Mouse (Mus musculus): ENCODE data around the gene Vps8. TPM values are rescaled to one million over a fixed set of nuclear protein-coding genes. Genes with fewer than 3 reads are reported as not detected.

The Vps8 gene
- total and polyA plus RNA-seq, 3 experiments, result 13.6 to 17.6 (median 15.9) TPM

- no peak overlapping the region for H3K27ac ChIP-seq (ENCODE audit: insufficient read depth, low read depth)
- no peaks in the 10 kb centered on the region for H3K79me2 ChIP-seq (replicated peaks; ENCODE audit: control insufficient read depth, extremely low read depth, insufficient read depth, poor library complexity, severe bottlenecking)
- H3K4me1 ChIP-seq (ENCODE audit: control insufficient read depth in 1 of 2, insufficient read depth in 2 of 2), result peaks cover 0 to 8% of the 10 kb centered on the region in 2 experiments; a peak in 1 of 4 replicates
- H3K4me2 ChIP-seq (ENCODE audit: insufficient read depth, low read depth, poor library complexity, severe bottlenecking), result no peak overlapping the region
- no peak for DNase-seq (ENCODE audit: extremely low read depth)
- no peak overlapping the region for H3K4me3 ChIP-seq (replicated peaks in 1 of 3; ENCODE audit: low read depth in 2 of 3, low read length in 2 of 3, poor library complexity in 1 of 3)
- in situ Hi-C loops (cut with MboI; ENCODE audit: low pct_ligation_motif_present, low pct_unique_long_range_greater_than_20kb, low sequenced_read_pairs) (no loop called here), dilution Hi-C loops (cut with MboI; ENCODE audit: extremely low pct_ligation_motif_present, extremely low pct_unique_long_range_greater_than_20kb, low sequenced_read_pairs) (no loop called here)
- H3K9ac ChIP-seq (ENCODE audit: insufficient read depth, low read depth), result no peak overlapping the region
- peaks cover 0 to 17% of the 10 kb centered on the region in 2 experiments for H3K36me3 ChIP-seq (replicated peaks in 1 of 2; ENCODE audit: control insufficient read depth in 1 of 2, insufficient read depth in 1 of 2, low read length in 1 of 2)
- no peaks in the 10 kb centered on the region for H3K27me3 ChIP-seq (replicated peaks)
- peaks cover 3% of the 10 kb centered on the region for H3K9me3 ChIP-seq (replicated peaks; ENCODE audit: low read length)
- no peak for TF ChIP-seq CHD2 (IDR thresholded peaks at IDR 0.05; ENCODE audit: low read length)
- peak in 1 of 2 experiments; percentile 22; a peak in 1 of 4 replicates for TF ChIP-seq CTCF (conservative IDR thresholded peaks at IDR 0.05 in 1 of 2, IDR thresholded peaks at IDR 0.05 in 1 of 2; ENCODE audit: low read depth in 2 of 2, low read length in 2 of 2)
These were observed 8.7 kb downstream of the Vps8 start for GRCm38 (mm10) chr16:21431614-21432013.

- H3K36me3 ChIP-seq (replicated peaks in 1 of 2; ENCODE audit: control insufficient read depth in 1 of 2, insufficient read depth in 1 of 2, low read length in 1 of 2), result peaks cover 2 to 22% of the 10 kb centered on the region in 2 experiments
- in situ Hi-C loops (cut with MboI; ENCODE audit: low pct_ligation_motif_present, low pct_unique_long_range_greater_than_20kb, low sequenced_read_pairs), result no loop called here
- peak; percentile 49 for DNase-seq (ENCODE audit: extremely low read depth)
These were observed 10.6 kb downstream of the Vps8 start for GRCm38 (mm10) chr16:21433543-21433942.

GRCm38 (mm10) chr16:21441012-21441411, 18.1 kb downstream of the Vps8 start:
- Histone ChIP-seq H3K4me2 (ENCODE audit: insufficient read depth, low read depth, poor library complexity, severe bottlenecking) (no peak overlapping the region), H3K27me3 (replicated peaks) (no peaks in the 10 kb centered on the region), H3K4me1 (ENCODE audit: control insufficient read depth in 1 of 2, insufficient read depth in 2 of 2) (peaks cover 4 to 18% of the 10 kb centered on the region in 2 experiments; a peak in 3 of 4 replicates), H3K9me3 (replicated peaks; ENCODE audit: low read length) (no peaks in the 10 kb centered on the region), H3K79me2 (replicated peaks; ENCODE audit: control insufficient read depth, extremely low read depth, insufficient read depth, poor library complexity, severe bottlenecking) (no peaks in the 10 kb centered on the region), H3K36me3 (replicated peaks in 1 of 2; ENCODE audit: control insufficient read depth in 1 of 2, insufficient read depth in 1 of 2, low read length in 1 of 2) (peaks cover 8 to 54% of the 10 kb centered on the region in 2 experiments), H3K9ac (ENCODE audit: insufficient read depth, low read depth) (no peak overlapping the region), H3K27ac (ENCODE audit: insufficient read depth, low read depth) (no peak overlapping the region), H3K4me3 (replicated peaks in 1 of 3; ENCODE audit: low read depth in 2 of 3, low read length in 2 of 3, poor library complexity in 1 of 3) (no peak overlapping the region)
- no peak for DNase-seq (ENCODE audit: extremely low read depth)
- in situ Hi-C loops (cut with MboI; ENCODE audit: low pct_ligation_motif_present, low pct_unique_long_range_greater_than_20kb, low sequenced_read_pairs), result no loop called here
- TF ChIP-seq NELFE (IDR thresholded peaks at IDR 0.05; ENCODE audit: low read depth, low read length) (no peak), TBP (conservative IDR thresholded peaks at IDR 0.05; ENCODE audit: low read depth, low read length) (no peak), SMC3 (IDR thresholded peaks at IDR 0.05; ENCODE audit: low read depth, low read length) (no peak), MAZ (IDR thresholded peaks at IDR 0.05; ENCODE audit: low read depth, low read length) (no peak), POLR2A (IDR thresholded peaks at IDR 0.05; ENCODE audit: low read depth, low read length) (no peak), IRF4 (IDR thresholded peaks at IDR 0.05; ENCODE audit: low read depth, low read length) (no peak), UBTF (IDR thresholded peaks at IDR 0.05; ENCODE audit: low read depth, low read length) (no peak), TCF12 (IDR thresholded peaks at IDR 0.05; ENCODE audit: low read depth, low read length) (no peak), ZMIZ1 (IDR thresholded peaks at IDR 0.05; ENCODE audit: low read depth, low read length) (no peak), HCFC1 (IDR thresholded peaks at IDR 0.05; ENCODE audit: low read depth, low read length) (no peak), ZKSCAN1 (IDR thresholded peaks at IDR 0.05; ENCODE audit: borderline replicate concordance, low read depth, low read length) (no peak), PAX5 (IDR thresholded peaks at IDR 0.05; ENCODE audit: low read length) (no peak), NRF1 (IDR thresholded peaks at IDR 0.05; ENCODE audit: low read depth, low read length) (no peak), CTCF (conservative IDR thresholded peaks at IDR 0.05 in 1 of 2, IDR thresholded peaks at IDR 0.05 in 1 of 2; ENCODE audit: low read depth in 2 of 2, low read length in 2 of 2) (no peak), ETS1 (conservative IDR thresholded peaks at IDR 0.05; ENCODE audit: low read depth, low read length) (no peak), MAX (IDR thresholded peaks at IDR 0.05; ENCODE audit: low read length) (no peak)
- dilution Hi-C loops (cut with MboI; ENCODE audit: extremely low pct_ligation_motif_present, extremely low pct_unique_long_range_greater_than_20kb, low sequenced_read_pairs), result no loop called here

More at GRCm38 (mm10) chr16:21433543-21433942, 10.6 kb downstream of the Vps8 start:
- H3K27ac ChIP-seq (ENCODE audit: insufficient read depth, low read depth), result no peak overlapping the region
- dilution Hi-C loops (cut with MboI; ENCODE audit: extremely low pct_ligation_motif_present, extremely low pct_unique_long_range_greater_than_20kb, low sequenced_read_pairs), result no loop called here
- H3K4me1 ChIP-seq (ENCODE audit: control insufficient read depth in 1 of 2, insufficient read depth in 2 of 2), result peaks cover 0 to 8% of the 10 kb centered on the region in 2 experiments; a peak in 1 of 4 replicates
- no peak overlapping the region for H3K9ac ChIP-seq (ENCODE audit: insufficient read depth, low read depth)
- no peaks in the 10 kb centered on the region for H3K79me2 ChIP-seq (replicated peaks; ENCODE audit: control insufficient read depth, extremely low read depth, insufficient read depth, poor library complexity, severe bottlenecking)
- H3K4me2 ChIP-seq (ENCODE audit: insufficient read depth, low read depth, poor library complexity, severe bottlenecking), result no peak overlapping the region
- H3K9me3 ChIP-seq (replicated peaks; ENCODE audit: low read length), result peaks cover 3% of the 10 kb centered on the region
- H3K4me3 ChIP-seq (replicated peaks in 1 of 3; ENCODE audit: low read depth in 2 of 3, low read length in 2 of 3, poor library complexity in 1 of 3), result no peak overlapping the region
- no peaks in the 10 kb centered on the region for H3K27me3 ChIP-seq (replicated peaks)
- TF ChIP-seq RAD21 (IDR thresholded peaks at IDR 0.05; ENCODE audit: low read depth, low read length) (peak; percentile 37), POLR2A (IDR thresholded peaks at IDR 0.05; ENCODE audit: low read depth, low read length) (no peak), NELFE (IDR thresholded peaks at IDR 0.05; ENCODE audit: low read depth, low read length) (no peak), KAT2A (IDR thresholded peaks at IDR 0.05; ENCODE audit: insufficient replicate concordance, low read length) (no peak), CHD2 (IDR thresholded peaks at IDR 0.05; ENCODE audit: low read length) (no peak), NRF1 (IDR thresholded peaks at IDR 0.05; ENCODE audit: low read depth, low read length) (no peak), JUND (conservative IDR thresholded peaks at IDR 0.05; ENCODE audit: low read depth, low read length) (no peak), SMC3 (IDR thresholded peaks at IDR 0.05; ENCODE audit: low read depth, low read length) (peak; percentile 33; the same call in 1 of the 2 replicates), USF2 (conservative IDR thresholded peaks at IDR 0.05; ENCODE audit: low read depth, low read length) (no peak), E2F4 (IDR thresholded peaks at IDR 0.05; ENCODE audit: insufficient replicate concordance, low read depth, low read length) (no peak), MXI1 (IDR thresholded peaks at IDR 0.05; ENCODE audit: low read depth, low read length) (no peak), MAZ (IDR thresholded peaks at IDR 0.05; ENCODE audit: low read depth, low read length) (no peak), BHLHE40 (IDR thresholded peaks at IDR 0.05; ENCODE audit: low read depth, low read length) (no peak), RCOR1 (conservative IDR thresholded peaks at IDR 0.05; ENCODE audit: low read depth, low read length) (no peak), CTCF (conservative IDR thresholded peaks at IDR 0.05 in 1 of 2, IDR thresholded peaks at IDR 0.05 in 1 of 2; ENCODE audit: low read depth in 2 of 2, low read length in 2 of 2) (peak; percentile 81), ELF1 (IDR thresholded peaks at IDR 0.05; ENCODE audit: low read depth, low read length) (no peak), ZNF384 (IDR thresholded peaks at IDR 0.05; ENCODE audit: low read depth, low read length) (no peak)

All from CH12.LX (cell line).